Mouse (Mus musculus) liver, embryonic 14.5 days (tissue): ENCODE measurements at regions not wholly inside any gene's neighbourhood (a gene's known extent, or its start where the extent isn't known, plus 50 kb on each side); places are given as distances from the start of the nearest gene placed in this dataset.

Experiments
- ATAC-seq: fragments of 200-750 bp; cut with Nextera tagmentation; 2 replicates; pipeline ENCODE4 v1.8.0; 2017; ENCODE audit warnings: moderate number of reproducible peaks, mild to moderate bottlenecking, moderate library complexity; ENCODE audit not compliant: insufficient read depth
- DNase-seq, 3 experiments: peaks; one replicate each; pipeline ENCODE4 v3.0.0-alpha.2; 2012 to 2013; ENCODE audit warnings: low read depth in 3 of 3, low spot score in 3 of 3
- H3K27ac ChIP-seq: fragments of 300-500 bp; sonication (generic); 2 replicates; pipeline ENCODE4 v1.5.1; 2014; ENCODE audit warnings: moderate library complexity, mild to moderate bottlenecking, control low read depth, inconsistent platforms
- H3K27me3 ChIP-seq: fragments of 300-500 bp; sonication (generic); 2 replicates; pipeline ENCODE4 v1.6.1; 2014; ENCODE audit warnings: mild to moderate bottlenecking, low read length, moderate library complexity; ENCODE audit not compliant: control insufficient read depth, insufficient read depth
- H3K36me3 ChIP-seq: fragments of 300-500 bp; sonication (generic); replicated peaks from 2 replicates; pipeline ENCODE4 v1.6.1; 2014; ENCODE audit warnings: low read depth; ENCODE audit not compliant: control insufficient read depth, insufficient read depth
- H3K4me1 ChIP-seq, 2 experiments: fragments of 200-500 bp in 1 of 2; fragments of 300-500 bp in 1 of 2; sonication (generic) in 1 of 2; replicated peaks; 2 replicates each; pipeline ENCODE4 v1.6.1; 2012 to 2014; ENCODE audit warnings: antibody characterized with exemption in 1 of 2, inconsistent platforms in 1 of 2, low read length in 1 of 2; ENCODE audit not compliant: control insufficient read depth in 2 of 2, insufficient read depth in 2 of 2
- H3K4me2 ChIP-seq: fragments of 300-500 bp; sonication (generic); 2 replicates; pipeline ENCODE4 v1.6.1; 2014; ENCODE audit warnings: low read depth, mild to moderate bottlenecking, control low read depth, moderate library complexity
- H3K4me3 ChIP-seq, 2 experiments: fragments of 200-500 bp in 1 of 2; fragments of 300-500 bp in 1 of 2; sonication (generic) in 1 of 2; 2 replicates each; pipeline ENCODE4 v1.5.1; 2012 to 2014; ENCODE audit warnings: low read depth in 2 of 2, low read length in 2 of 2, mild to moderate bottlenecking in 2 of 2, control low read depth in 1 of 2, inconsistent platforms in 1 of 2, moderate library complexity in 1 of 2; ENCODE audit not compliant: insufficient read depth in 1 of 2
- H3K9ac ChIP-seq: fragments of 300-500 bp; sonication (generic); replicated peaks from 2 replicates; pipeline ENCODE4 v1.6.1; 2014; ENCODE audit warnings: mild to moderate bottlenecking, control low read depth, moderate library complexity
- H3K9me3 ChIP-seq: fragments of 300-500 bp; sonication (generic); 2 replicates; pipeline ENCODE4 v1.6.1; 2016; ENCODE audit warnings: low read length, mixed read lengths; ENCODE audit not compliant: control insufficient read depth
- CTCF ChIP-seq: IDR thresholded peaks from 2 replicates; pipeline ENCODE4 v1.5.1; 2016; ENCODE audit warnings: antibody characterized with exemption, low read depth, control low read depth
- EP300 ChIP-seq: IDR thresholded peaks from 2 replicates; pipeline ENCODE4 v1.6.1; 2016; ENCODE audit warnings: antibody characterized with exemption, low read depth
- WGBS: fragments of 180-500 bp; shearing (Covaris S2); extraction: QIAGEN DNeasy Blood & Tissue Kit; methylation state at CpG from one replicate; pipeline ENCODE4 v1.1.7; 2014; ENCODE audit not compliant: insufficient replicate concordance; 5-methylcytosine and 5-hydroxymethylcytosine counted together

- TF ChIP-seq CTCF (no peak), EP300 (no peak)
- no peak overlapping the region for H3K9ac ChIP-seq
- H3K4me3 ChIP-seq: no peak overlapping the region
- no peak for ATAC-seq
- H3K36me3 ChIP-seq: no peaks in the 10 kb centered on the region
- no peak overlapping the region for H3K27ac ChIP-seq
- DNase-seq: no peak
- no peaks in the 10 kb centered on the region for H3K4me1 ChIP-seq
- H3K27me3 ChIP-seq: no peaks in the 10 kb centered on the region
- no peak overlapping the region for H3K4me2 ChIP-seq
- no peaks in the 10 kb centered on the region for H3K9me3 ChIP-seq
Observed at GRCm38 (mm10) chr3:6866148-6866483, 245.9 kb upstream of the 1700008P02Rik start.

- no peak for ATAC-seq
- TF ChIP-seq EP300 (no peak), CTCF (no peak)
- Histone ChIP-seq H3K9ac (no peak overlapping the region), H3K27me3 (no peaks in the 10 kb centered on the region), H3K27ac (no peak overlapping the region), H3K4me3 (no peak overlapping the region), H3K4me1 (no peaks in the 10 kb centered on the region), H3K9me3 (no peaks in the 10 kb centered on the region), H3K36me3 (no peaks in the 10 kb centered on the region), H3K4me2 (no peak overlapping the region)
- WGBS: 40% methylated on average over 3 of the region's 3 CpGs
- DNase-seq: no peak
Observed at GRCm38 (mm10) chr3:6865462-6866147, 245.4 kb upstream of the 1700008P02Rik start.

- H3K9me3 ChIP-seq: no peaks in the 10 kb centered on the region
- H3K4me1 ChIP-seq: no peaks in the 10 kb centered on the region
- no peaks in the 10 kb centered on the region for H3K36me3 ChIP-seq
- ATAC-seq (no peak), DNase-seq (no peak)
- H3K27ac ChIP-seq: no peak overlapping the region
- no peak overlapping the region for H3K9ac ChIP-seq
- H3K27me3 ChIP-seq: no peaks in the 10 kb centered on the region
- TF ChIP-seq EP300 (no peak), CTCF (no peak)
- no peak overlapping the region for H3K4me2 ChIP-seq
- no peak overlapping the region for H3K4me3 ChIP-seq
- 51% methylated on average over 2 of the region's 2 CpGs for WGBS
Observed at GRCm38 (mm10) chr3:6859866-6860180, 239.6 kb upstream of the 1700008P02Rik start.

DNA sequence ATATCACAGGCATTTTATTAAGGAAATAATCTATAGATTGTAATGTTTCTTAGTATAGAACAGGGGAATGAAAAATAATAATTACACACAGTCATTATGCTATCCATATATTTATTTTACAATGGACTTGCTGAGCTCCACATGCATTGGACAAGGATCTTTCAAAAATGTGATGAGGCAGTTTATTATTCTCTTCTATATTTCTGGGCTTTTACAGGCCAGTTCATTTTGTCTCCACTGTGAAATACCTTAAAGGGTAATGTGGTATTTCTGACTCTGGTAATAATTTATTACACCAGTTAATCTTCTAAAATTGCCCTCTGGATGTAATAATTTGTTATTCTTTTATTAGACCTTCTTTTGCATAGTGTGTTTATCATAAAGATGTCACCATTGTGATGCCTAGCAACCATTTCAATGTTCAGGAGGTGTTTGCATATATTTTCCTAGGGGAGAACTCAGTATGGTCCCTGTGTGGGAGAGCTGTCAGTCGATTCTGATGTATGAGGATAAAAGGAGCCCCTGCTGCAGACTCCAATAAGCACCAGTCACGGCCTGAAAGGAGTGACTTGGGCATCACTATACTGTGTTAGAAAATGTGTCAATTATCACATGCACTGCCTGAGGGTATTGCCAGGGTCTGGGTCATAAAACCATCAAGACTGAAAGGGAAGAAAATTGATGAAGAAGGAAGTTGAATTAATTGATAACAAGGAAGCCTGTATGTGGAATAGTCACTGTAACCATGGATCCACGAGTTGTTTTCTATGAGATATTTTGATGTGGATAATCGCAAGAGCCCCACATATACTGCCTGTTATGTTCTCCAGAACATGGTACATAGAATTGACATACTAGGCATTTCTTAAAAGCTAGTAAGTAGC lies 239.0 kb upstream of the 1700008P02Rik start:
- 37% methylated on average over 4 of the region's 4 CpGs for WGBS

DNA sequence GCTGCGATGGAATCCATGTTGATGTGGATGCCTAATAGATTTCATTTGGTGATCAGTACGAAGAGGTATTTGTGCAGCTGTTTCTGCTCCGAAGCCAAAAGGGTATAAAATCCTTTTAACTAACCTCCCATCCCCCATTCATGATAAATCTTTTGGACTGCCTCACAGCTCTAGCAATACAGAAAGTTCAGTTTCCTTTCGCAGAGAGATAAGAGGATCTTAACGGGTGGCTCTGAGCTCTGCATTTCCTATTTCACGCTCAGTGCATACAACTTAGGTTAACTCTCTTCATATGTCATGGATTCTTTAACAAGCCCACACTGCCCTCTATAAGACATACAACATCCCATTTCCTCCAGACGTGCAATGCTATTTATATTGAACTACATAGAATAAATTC lies 199.1 kb upstream of the 1700008P02Rik start:
- 53% methylated on average over 7 of the region's 7 CpGs for WGBS

More for the DNA sequence above, 239.0 kb upstream of the 1700008P02Rik start:
- DNase-seq: no peak
- ATAC-seq: no peak
- H3K4me1 ChIP-seq: no peaks in the 10 kb centered on the region
- H3K4me3 ChIP-seq: no peak overlapping the region
- no peaks in the 10 kb centered on the region for H3K36me3 ChIP-seq
- no peak overlapping the region for H3K9ac ChIP-seq
- H3K27me3 ChIP-seq: no peaks in the 10 kb centered on the region
- no peak overlapping the region for H3K27ac ChIP-seq
- TF ChIP-seq CTCF: no peak
- TF ChIP-seq EP300: no peak
- H3K9me3 ChIP-seq: no peaks in the 10 kb centered on the region
- no peak overlapping the region for H3K4me2 ChIP-seq

More for the DNA sequence above, 199.1 kb upstream of the 1700008P02Rik start:
- Histone ChIP-seq H3K27me3 (no peaks in the 10 kb centered on the region), H3K9me3 (no peaks in the 10 kb centered on the region), H3K27ac (no peak overlapping the region), H3K4me3 (no peak overlapping the region), H3K9ac (no peak overlapping the region), H3K4me2 (no peak overlapping the region), H3K36me3 (no peaks in the 10 kb centered on the region), H3K4me1 (no peaks in the 10 kb centered on the region)
- ATAC-seq (no peak), DNase-seq (no peak)
- no peak for TF ChIP-seq EP300
- no peak for TF ChIP-seq CTCF
